Mouse (Mus musculus) stomach, postnatal 0 days (tissue): ENCODE data around the gene Tep1.

Experiments used
- CTCF ChIP-seq: IDR thresholded peaks from 2 replicates; pipeline ENCODE4 v1.5.1; 2016; ENCODE audit warnings: antibody characterized with exemption, low read depth, mild to moderate bottlenecking, moderate library complexity
- EP300 ChIP-seq: optimal IDR thresholded peaks from 2 replicates; pipeline ENCODE3; 2016; ENCODE audit warnings: antibody characterized with exemption

- TF ChIP-seq CTCF (no peak), EP300 (no peak)
These were observed 43.8 kb downstream of the Tep1 start for GRCm38 (mm10) chr14:50826579-50826978.
